Mouse (Mus musculus) testis, adult 2 months (tissue): Measurements from ENCODE around the gene Oas1f.

ENCODE experiments used
- CTCF ChIP-seq: fragments of 200-500 bp; IDR thresholded peaks from 2 replicates; pipeline ENCODE4 v1.5.1; 2012; ENCODE audit warnings: low read depth, mild to moderate bottlenecking, inconsistent platforms, low read length, moderate library complexity; ENCODE audit not compliant: control insufficient read depth, insufficient read depth, insufficient replicate concordance
- POLR2A ChIP-seq: fragments of 200-500 bp; IDR thresholded peaks from 2 replicates; pipeline ENCODE4 v1.6.1; 2012; ENCODE audit warnings: low read depth, mild to moderate bottlenecking, inconsistent platforms, low read length, moderate library complexity; ENCODE audit not compliant: control insufficient read depth

GRCm38 (mm10) chr5:120898726-120899125 is 51.6 kb downstream of the Oas1f start:
- TF ChIP-seq POLR2A = no peak
- TF ChIP-seq CTCF = no peak
